Mouse (Mus musculus) common myeloid progenitor, adult 5-6 weeks (primary cell): ENCODE measurements around the gene C1qb. TPM values are rescaled to one million over a fixed set of nuclear protein-coding genes. Genes with fewer than 3 reads are reported as not detected.

Source experiments
- ATAC-seq: replicated peaks from 2 replicates; pipeline ENCODE4 v1.8.0; 2016; ENCODE audit warnings: low read depth, mild to moderate bottlenecking, moderate TSS enrichment, inconsistent platforms; ENCODE audit not compliant: poor library complexity, severe bottlenecking
- total RNA-seq: library from RNA; stranded (forward); fragments of 200-1000, 187-1606 nt; gene quantifications from 2 replicates; pipeline ENCODE4 v1.2.3, GENCODE M21; 2017

The C1qb gene
- total RNA-seq, 1 experiment from 2014 or later, result 0.55 TPM

- no peak for ATAC-seq
These were observed 9.9 kb upstream of the C1qb start for GRCm38 (mm10) chr4:136895861-136896260.

- ATAC-seq, result no peak
These were observed 8.8 kb upstream of the C1qb start for GRCm38 (mm10) chr4:136894821-136895220.

- peak; percentile 51 for ATAC-seq
These were observed 7.9 kb upstream of the C1qb start for GRCm38 (mm10) chr4:136893691-136894543.

GRCm38 (mm10) chr4:136892811-136893210 is 6.8 kb upstream of the C1qb start, which contains the start of gene C1qc:
Gene C1qc, minus strand, starts transcription at chr4:136893065.
- peak; percentile 75 for ATAC-seq

- no peak for ATAC-seq
These were observed 6.4 kb upstream of the C1qb start for GRCm38 (mm10) chr4:136892371-136892770.

GRCm38 (mm10) chr4:136891115-136891514 is 5.1 kb upstream of the C1qb start:
- no peak for ATAC-seq

- ATAC-seq, result no peak
These were observed 4.0 kb upstream of the C1qb start for GRCm38 (mm10) chr4:136889981-136890380.

GRCm38 (mm10) chr4:136887714-136888113 is 1.7 kb upstream of the C1qb start:
- ATAC-seq, result no peak

GRCm38 (mm10) chr4:136878601-136879000 is 7.4 kb downstream of the C1qb start:
- no peak for ATAC-seq

GRCm38 (mm10) chr4:136878171-136878570 is 7.8 kb downstream of the C1qb start:
- ATAC-seq, result no peak

- peak; percentile 62 for ATAC-seq
These were observed 9.0 kb downstream of the C1qb start for GRCm38 (mm10) chr4:136876971-136877370.

- ATAC-seq, result no peak
These were observed 11.0 kb downstream of the C1qb start for GRCm38 (mm10) chr4:136875012-136875411.

GRCm38 (mm10) chr4:136868371-136868770 is 17.6 kb downstream of the C1qb start:
- no peak for ATAC-seq

GRCm38 (mm10) chr4:136867690-136868345 is 18.2 kb downstream of the C1qb start:
- no peak for ATAC-seq

- no peak for ATAC-seq
These were observed 20.5 kb downstream of the C1qb start for GRCm38 (mm10) chr4:136865531-136865930.

- ATAC-seq, result no peak
These were observed 21.1 kb downstream of the C1qb start for GRCm38 (mm10) chr4:136864751-136865470.

GRCm38 (mm10) chr4:136863517-136863916 is 22.5 kb downstream of the C1qb start:
- no peak for ATAC-seq

- no peak for ATAC-seq
These were observed 23.6 kb downstream of the C1qb start for GRCm38 (mm10) chr4:136862411-136862810.

GRCm38 (mm10) chr4:136861806-136862205 is 24.2 kb downstream of the C1qb start:
- no peak for ATAC-seq

GRCm38 (mm10) chr4:136860022-136860421 is 26.0 kb downstream of the C1qb start:
- ATAC-seq, result no peak

GRCm38 (mm10) chr4:136855081-136855480 is 30.9 kb downstream of the C1qb start:
- no peak for ATAC-seq
